Comparison of ENCODE assay signal across 16 mouse cellular contexts in the genomic region with DNA sequence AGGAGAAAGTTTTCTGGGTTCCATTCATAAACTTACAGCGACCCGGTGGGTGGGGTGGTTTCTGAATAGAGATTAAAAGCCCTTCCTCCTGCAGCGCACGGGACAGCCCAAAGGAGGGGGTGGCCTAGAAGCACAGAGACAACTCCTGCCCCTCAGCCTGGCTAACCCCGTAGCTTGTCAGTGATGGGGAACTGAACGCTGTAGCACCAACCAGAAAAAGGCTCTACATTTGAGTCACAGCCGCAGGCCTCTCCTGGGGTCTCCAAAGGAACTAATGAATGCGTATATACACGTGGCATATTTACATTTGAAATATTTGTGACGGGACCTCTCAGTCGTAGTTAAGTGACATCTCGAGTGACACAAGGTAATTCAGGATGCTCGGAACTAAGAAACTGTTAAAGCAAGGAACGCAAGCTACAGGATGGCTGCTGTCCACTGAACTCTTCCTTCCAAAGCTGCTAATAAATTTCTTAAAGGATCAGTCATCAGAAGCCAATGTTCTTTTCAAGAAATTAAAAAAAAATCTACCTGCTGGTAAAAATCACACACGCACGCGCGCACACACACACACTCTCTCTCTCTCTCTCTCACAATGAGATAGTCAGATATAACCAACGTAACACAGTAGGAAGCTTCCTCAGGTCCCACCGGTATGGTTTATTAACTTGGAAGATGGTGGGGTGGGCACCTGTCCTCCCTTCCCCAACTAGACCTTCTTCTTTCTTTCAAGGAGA. TPM values are rescaled to one million over a fixed set of nuclear protein-coding genes. Genes with fewer than 3 reads are reported as not detected.
DNase-seq lines count a peak whose midpoint lies in the region; ATAC-seq and TF ChIP-seq lines count a peak whose summit lies in the region.
"Had no signal": no experiment of that assay in that cellular context is flagged by ENCODE, and none has a peak within 500 bp of the region (broad histone marks: within the 10 kb centered on the region; RNA-seq: fewer than 3 reads in every experiment).

No protein-coding gene starts in this region.

- H3K36me3 ChIP-seq in hindbrain, embryonic 11.5 days (ENCODE audit: control insufficient read depth, insufficient read depth, low read length), result no peaks in the 10 kb centered on the region
- no peaks in the 10 kb centered on the region for H3K36me3 ChIP-seq in hindbrain, embryonic 10.5 days
- peaks cover 0 to 38% of the 10 kb centered on the region in 2 experiments; a peak in 2 of 4 replicates for H3K36me3 ChIP-seq in MEL (ENCODE audit: control insufficient read depth in 1 of 2, insufficient read depth in 2 of 2, low read length in 2 of 2)
- H3K36me3 ChIP-seq in liver, embryonic 14.5 days (replicated peaks; ENCODE audit: control insufficient read depth, insufficient read depth, low read depth), result peaks cover 3% of the 10 kb centered on the region; the same call in 1 of the 2 replicates
- H3K36me3 ChIP-seq: forebrain, embryonic 15.5 days had no signal

- TF ChIP-seq POLR2A in MEL (IDR thresholded peaks at IDR 0.05; ENCODE audit: control insufficient read depth in 1 of 2, insufficient read depth in 1 of 2, low read depth in 1 of 2, low read length in 2 of 2, poor library complexity in 1 of 2), result peak in 1 of 2 experiments; percentile 49; a peak in 1 of 4 replicates

- H3K9ac ChIP-seq in hindbrain, embryonic 11.5 days (ENCODE audit: low read depth, low read length), result no peak overlapping the region
- H3K9ac ChIP-seq in MEL (ENCODE audit: control insufficient read depth, low read depth, low read length, poor library complexity, severe bottlenecking), result peak overlapping the region; percentile 72
- peak overlapping the region; percentile 45 for H3K9ac ChIP-seq in liver, embryonic 14.5 days (replicated peaks)
- H3K9ac ChIP-seq: forebrain, embryonic 15.5 days had no signal

- H3K4me2 ChIP-seq in hindbrain, embryonic 11.5 days (replicated peaks; ENCODE audit: low read depth, low read length), result no peak overlapping the region
- peak overlapping the region; percentile 98 for H3K4me2 ChIP-seq in liver, embryonic 14.5 days (ENCODE audit: low read depth)
- H3K4me2 ChIP-seq: forebrain, embryonic 15.5 days had no signal

- peaks cover 46% of the 10 kb centered on the region for H3K79me2 ChIP-seq in MEL (ENCODE audit: control insufficient read depth, insufficient read depth, low read length, poor library complexity)

- WGBS in hindbrain, embryonic 11.5 days, result 52% methylated on average over 20 of the region's 20 CpGs
- 49% methylated on average over 20 of the region's 20 CpGs for WGBS in hindbrain, embryonic 10.5 days
- 44% methylated on average over 20 of the region's 20 CpGs for WGBS in liver, embryonic 14.5 days (ENCODE audit: insufficient replicate concordance)

- no peak for TF ChIP-seq RAD21 in MEL (IDR thresholded peaks at IDR 0.05; ENCODE audit: low read depth, low read length)

- no peak for TF ChIP-seq CTCF in MEL (IDR thresholded peaks at IDR 0.05 in 2 of 3, conservative IDR thresholded peaks at IDR 0.05 in 1 of 3; ENCODE audit: control insufficient read depth in 1 of 3, insufficient read depth in 1 of 3, low read depth in 2 of 3, low read length in 3 of 3, poor library complexity in 1 of 3, severe bottlenecking in 1 of 3)
- TF ChIP-seq CTCF in liver, embryonic 14.5 days (IDR thresholded peaks at IDR 0.05; ENCODE audit: low read depth), result no peak

- H3K27me3 ChIP-seq in hindbrain, embryonic 11.5 days (ENCODE audit: control insufficient read depth, insufficient read depth, low read length), result no peaks in the 10 kb centered on the region; the same call in 1 of the 2 replicates
- peaks cover 12% of the 10 kb centered on the region; the same call in 1 of the 2 replicates for H3K27me3 ChIP-seq in hindbrain, embryonic 10.5 days (ENCODE audit: insufficient read depth, poor library complexity, severe bottlenecking)
- H3K27me3 ChIP-seq in MEL (ENCODE audit: control insufficient read depth in 1 of 2, insufficient read depth in 2 of 2, low read length in 2 of 2), result no peaks in the 10 kb centered on the region
- no peaks in the 10 kb centered on the region for H3K27me3 ChIP-seq in liver, embryonic 14.5 days (ENCODE audit: control insufficient read depth, insufficient read depth, low read length)
- H3K27me3 ChIP-seq: forebrain, embryonic 15.5 days had no signal

- no peak overlapping the region for H3K27ac ChIP-seq in hindbrain, embryonic 11.5 days (ENCODE audit: low read depth, low read length)
- no peak overlapping the region for H3K27ac ChIP-seq in hindbrain, embryonic 10.5 days
- peak overlapping the region; percentile 83 for H3K27ac ChIP-seq in MEL (ENCODE audit: control insufficient read depth, low read depth, low read length)
- H3K27ac ChIP-seq in liver, embryonic 14.5 days, result peak overlapping the region; percentile 50
- H3K27ac ChIP-seq: forebrain, embryonic 15.5 days had no signal

- DNase-seq in cerebellum, adult 9-11 months, result peak; percentile 17
- no peak for DNase-seq in cerebellum, postnatal 36 days
- DNase-seq in hindbrain, embryonic 11.5 days (ENCODE audit: low spot score), result peak; percentile 6
- DNase-seq in hindbrain, embryonic 10.5 days (ENCODE audit: low spot score), result no peak
- peak; percentile 94 for DNase-seq in MEL (ENCODE audit: low read depth, low spot score)
- no peak for DNase-seq in liver, embryonic 14.5 days (ENCODE audit: low read depth in 3 of 3, low spot score in 3 of 3)
- no peak for DNase-seq in urinary bladder, postnatal 14 days (ENCODE audit: low spot score)
- no peak for DNase-seq in ovary, adult 18-20 months (ENCODE audit: low spot score)
- DNase-seq: adrenal gland, adult 8-10 months; heart, adult 2 months; kidney, adult 11 months; kidney, postnatal 4 days; right cerebral cortex, adult 18-20 months; thymus, postnatal 36 days had no signal

- H3K4me3 ChIP-seq in hindbrain, embryonic 11.5 days (ENCODE audit: low read depth, low read length), result no peak overlapping the region
- no peak overlapping the region for H3K4me3 ChIP-seq in hindbrain, embryonic 10.5 days
- peak overlapping the region; percentile 41 to 51 for H3K4me3 ChIP-seq in MEL (ENCODE audit: control insufficient read depth in 1 of 2, insufficient read depth in 1 of 2, low read depth in 2 of 2, low read length in 2 of 2)
- H3K4me3 ChIP-seq in liver, embryonic 14.5 days (ENCODE audit: insufficient read depth in 1 of 2, low read depth in 2 of 2, low read length in 2 of 2), result peak overlapping the region in 1 of 2 experiments; percentile 8; a peak in 1 of 4 replicates
- H3K4me3 ChIP-seq: forebrain, embryonic 15.5 days; heart, adult 2 months had no signal

- no peaks in the 10 kb centered on the region for H3K9me3 ChIP-seq in hindbrain, embryonic 11.5 days (ENCODE audit: control insufficient read depth, low read length)
- H3K9me3 ChIP-seq in hindbrain, embryonic 10.5 days, result no peaks in the 10 kb centered on the region
- H3K9me3 ChIP-seq in MEL (replicated peaks; ENCODE audit: insufficient read depth, low read length), result no peaks in the 10 kb centered on the region
- no peaks in the 10 kb centered on the region for H3K9me3 ChIP-seq in liver, embryonic 14.5 days (ENCODE audit: control insufficient read depth, low read length)
- H3K9me3 ChIP-seq: forebrain, embryonic 15.5 days had no signal

- H3K4me1 ChIP-seq in hindbrain, embryonic 11.5 days (replicated peaks; ENCODE audit: control insufficient read depth, insufficient read depth, low read length), result no peaks in the 10 kb centered on the region; the same call in 1 of the 2 replicates
- peaks cover 66% of the 10 kb centered on the region for H3K4me1 ChIP-seq in hindbrain, embryonic 10.5 days (replicated peaks)
- peaks cover 8 to 52% of the 10 kb centered on the region in 2 experiments for H3K4me1 ChIP-seq in MEL (ENCODE audit: control insufficient read depth in 1 of 2, insufficient read depth in 2 of 2, low read length in 2 of 2)
- H3K4me1 ChIP-seq in liver, embryonic 14.5 days (replicated peaks; ENCODE audit: control insufficient read depth in 2 of 2, insufficient read depth in 2 of 2, low read length in 1 of 2), result peaks cover 79 to 86% of the 10 kb centered on the region in 2 experiments

- no peak for ATAC-seq in hindbrain, embryonic 11.5 days (ENCODE audit: low FRiP score)
- ATAC-seq in liver, embryonic 14.5 days (ENCODE audit: insufficient read depth), result no peak
- ATAC-seq: forebrain, embryonic 15.5 days; lung, postnatal 0 days had no signal

- peak; percentile 34 to 38; a peak in 3 of 4 replicates for TF ChIP-seq EP300 in MEL (IDR thresholded peaks at IDR 0.05; ENCODE audit: low read depth in 1 of 2, low read length in 2 of 2)
- no peak for TF ChIP-seq EP300 in liver, embryonic 14.5 days (IDR thresholded peaks at IDR 0.05; ENCODE audit: low read depth)

TF ChIP-seq in MEL, 35 proteins besides CTCF, POLR2A, EP300 and RAD21 (continues in another document):
- TF ChIP-seq MAX (IDR thresholded peaks at IDR 0.05; ENCODE audit: low read length) (peak; percentile 74), USF2 (IDR thresholded peaks at IDR 0.05; ENCODE audit: borderline replicate concordance in 1 of 2, insufficient read depth in 1 of 2, low read depth in 1 of 2, low read length in 2 of 2) (no peak), ELF1 (IDR thresholded peaks at IDR 0.05; ENCODE audit: low read depth, low read length) (no peak), MYB (IDR thresholded peaks at IDR 0.05; ENCODE audit: low read depth, low read length) (no peak), ETS1 (IDR thresholded peaks at IDR 0.05; ENCODE audit: low read depth, low read length) (peak; percentile 64; the same call in 1 of the 2 replicates), E2F4 (IDR thresholded peaks at IDR 0.05; ENCODE audit: borderline replicate concordance, low read depth, low read length) (no peak), NELFE (IDR thresholded peaks at IDR 0.05; ENCODE audit: low read depth, low read length) (peak; percentile 58; the same call in 1 of the 2 replicates), BHLHE40 (IDR thresholded peaks at IDR 0.05; ENCODE audit: borderline replicate concordance, low read depth, low read length) (peak; percentile 93), TAL1 (IDR thresholded peaks at IDR 0.05; ENCODE audit: low read length) (no peak), ZNF384 (IDR thresholded peaks at IDR 0.05; ENCODE audit: low read depth, low read length) (no peak), ZKSCAN1 (IDR thresholded peaks at IDR 0.05; ENCODE audit: low read depth, low read length) (no peak), SIN3A (IDR thresholded peaks at IDR 0.05; ENCODE audit: low read length) (peak; percentile 90), MYC (IDR thresholded peaks at IDR 0.05; ENCODE audit: low read depth, low read length) (0 out of 2 replicates have a peak, but pooled peaks have one; percentile 68), MXI1 (IDR thresholded peaks at IDR 0.05; ENCODE audit: low read depth, low read length) (peak; percentile 81)

RNA-seq across cellular contexts. Expression of a gene that starts 44.9 kb away (rescaled TPM):
- polyA plus RNA-seq in hindbrain, embryonic 11.5 days (2014; fragmentation: Nextera tagmentation; extraction: Ambion mirVana), result 18.2 and 25.4 TPM in 2 replicates
- 30.0 and 34.0 TPM in 2 replicates for polyA plus RNA-seq in hindbrain, embryonic 10.5 days (2016; fragmentation: Nextera tagmentation; extraction: Ambion mirVana)
- total RNA-seq in MEL (2012; rRNA removed), result 441 and 515 TPM in 2 replicates
- polyA plus RNA-seq in MEL (2012; ENCODE audit: insufficient read depth in 1 of 2, insufficient read length in 2 of 2, low read depth in 1 of 2, low replicate concordance in 2 of 2, missing spikeins in 1 of 2), result 100 to 1,000 TPM; 192 to 740 TPM
- 40.8 and 56.1 TPM in 2 replicates for polyA plus RNA-seq in liver, embryonic 14.5 days (2012; rRNA removed)
- polyA plus RNA-seq in liver, embryonic 14.5 days (2014; fragmentation: Nextera tagmentation; extraction: Ambion mirVana), result 54.2 and 58.7 TPM in 2 replicates

Comparison
In these comparisons a context has a peak if more than half of its experiments do, and no peak if none do; other contexts are left out.
1. DNase-seq: peak in cerebellum, adult 9-11 months (single experiment), hindbrain, embryonic 11.5 days (single experiment) and MEL (single experiment); none in cerebellum, postnatal 36 days (0 of 2), hindbrain, embryonic 10.5 days (single experiment), liver, embryonic 14.5 days (0 of 3), urinary bladder, postnatal 14 days (single experiment) and ovary, adult 18-20 months (single experiment).
2. H3K27ac ChIP-seq: peak in MEL (single experiment) and liver, embryonic 14.5 days (single experiment); none in hindbrain, embryonic 11.5 days (single experiment) and hindbrain, embryonic 10.5 days (single experiment).
3. H3K4me3 ChIP-seq: peak in MEL (2 of 2); none in hindbrain, embryonic 11.5 days (single experiment) and hindbrain, embryonic 10.5 days (single experiment).